Comparison of ENCODE assay signal across 24 mouse cellular contexts in the genomic region with DNA sequence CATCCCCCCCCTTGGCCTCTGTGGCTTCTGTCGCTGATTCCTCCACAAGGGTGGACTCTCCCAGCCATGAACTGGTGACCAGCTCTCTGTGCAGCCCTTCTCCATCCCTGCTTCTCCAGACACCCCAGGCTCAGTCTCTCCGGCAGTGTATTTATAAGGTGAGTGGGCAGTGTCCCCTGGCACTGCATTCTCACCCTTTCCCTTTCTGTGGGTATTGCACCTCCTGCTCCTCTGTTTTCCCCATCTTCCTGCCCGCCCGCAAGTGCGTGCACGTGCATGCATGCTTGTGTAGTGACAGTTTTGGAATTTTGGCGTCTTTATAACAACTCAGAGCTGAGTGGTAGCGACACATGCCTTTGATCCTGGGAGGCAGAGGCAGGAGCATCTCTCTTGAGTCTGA. TPM values are rescaled to one million over a fixed set of nuclear protein-coding genes. Genes with fewer than 3 reads are reported as not detected.
A peak's percentile ranks its signal among the peaks of the same experiment; 100 is the strongest.
DNase-seq lines count a peak whose midpoint lies in the region; ATAC-seq and TF ChIP-seq lines count a peak whose summit lies in the region.
"Had no signal": no experiment of that assay in that cellular context is flagged by ENCODE, and none has a peak within 500 bp of the region (broad histone marks: within the 10 kb centered on the region; RNA-seq: fewer than 3 reads in every experiment).

No protein-coding gene starts in this region.

- no peak overlapping the region for H3K4me3 ChIP-seq in liver, embryonic 12.5 days
- no peak overlapping the region for H3K4me3 ChIP-seq in liver, postnatal 0 days (ENCODE audit: low read depth, low read length)
- H3K4me3 ChIP-seq in E14TG2a.4 (replicated peaks; ENCODE audit: low read length) (peak overlapping the region; percentile 80), G1E (ENCODE audit: low read depth, low read length) (peak overlapping the region; percentile 8; the same call in 1 of the 2 replicates)
- H3K4me3 ChIP-seq: gastrocnemius, adult 2 months; heart, embryonic 13.5 days had no signal

- H3K27me3 ChIP-seq in liver, embryonic 12.5 days (replicated peaks), result no peaks in the 10 kb centered on the region
- no peaks in the 10 kb centered on the region for H3K27me3 ChIP-seq in liver, postnatal 0 days (ENCODE audit: insufficient read depth, low read length)
- H3K27me3 ChIP-seq in E14TG2a.4 (ENCODE audit: insufficient read depth, low read length) (no peaks in the 10 kb centered on the region), G1E (ENCODE audit: insufficient read depth, low read length) (no peaks in the 10 kb centered on the region)
- H3K27me3 ChIP-seq: heart, embryonic 13.5 days; Patski had no signal

- peaks cover 18% of the 10 kb centered on the region for H3K9me3 ChIP-seq in liver, embryonic 12.5 days (replicated peaks)
- no peaks in the 10 kb centered on the region for H3K9me3 ChIP-seq in liver, postnatal 0 days (ENCODE audit: low read length)
- H3K9me3 ChIP-seq in E14TG2a.4 (ENCODE audit: low read length), result no peaks in the 10 kb centered on the region
- peaks cover 19% of the 10 kb centered on the region for H3K9me3 ChIP-seq in G1E (replicated peaks)
- H3K9me3 ChIP-seq: heart, embryonic 13.5 days had no signal

- no peak for ATAC-seq in liver, embryonic 12.5 days
- ATAC-seq in liver, postnatal 0 days, result no peak
- no peak for ATAC-seq in G1E (ENCODE audit: extremely low read depth, insufficient number of reproducible peaks, low FRiP score, poor library complexity, severe bottlenecking)
- ATAC-seq: forebrain, embryonic 16.5 days; Patski had no signal

- H3K9ac ChIP-seq in liver, embryonic 12.5 days, result no peak overlapping the region
- H3K9ac ChIP-seq in liver, postnatal 0 days (replicated peaks), result no peak overlapping the region
- H3K9ac ChIP-seq: heart, embryonic 13.5 days had no signal

- 84% methylated on average over 8 of the region's 8 CpGs for WGBS in liver, embryonic 12.5 days (ENCODE audit: insufficient replicate concordance)
- 89% methylated on average over 8 of the region's 8 CpGs for WGBS in liver, postnatal 0 days (ENCODE audit: insufficient replicate concordance)

- peak; percentile 90 for DNase-seq in heart, adult 11 months
- no peak for DNase-seq in heart, postnatal 10 days
- DNase-seq in liver, postnatal 0 days, result no peak
- no peak for DNase-seq in G1E (ENCODE audit: low spot score)
- no peak for DNase-seq in testis, postnatal 10 days (ENCODE audit: low spot score)
- DNase-seq: adrenal gland, postnatal 10 days; gastrocnemius, adult 2 months; heart, postnatal 4 days; kidney, adult 8-10 months; kidney, postnatal 36 days; layer of hippocampus, adult 9-11 months; lung, adult 18-20 months; lung, postnatal 14 days; retina, postnatal 1 day; thymus, postnatal 36 days had no signal

- no peak for TF ChIP-seq CTCF in liver, postnatal 0 days (IDR thresholded peaks at IDR 0.05; ENCODE audit: low read depth)
- TF ChIP-seq CTCF in E14TG2a.4 (conservative IDR thresholded peaks at IDR 0.05; ENCODE audit: low read length) (no peak), G1E (IDR thresholded peaks at IDR 0.05; ENCODE audit: low read depth, low read length) (no peak)

- TF ChIP-seq EP300 in liver, postnatal 0 days (IDR thresholded peaks at IDR 0.05; ENCODE audit: low read depth), result no peak

- peaks cover 66% of the 10 kb centered on the region for H3K4me1 ChIP-seq in liver, embryonic 12.5 days
- peaks cover 32% of the 10 kb centered on the region for H3K4me1 ChIP-seq in liver, postnatal 0 days (ENCODE audit: insufficient read depth)
- H3K4me1 ChIP-seq in E14TG2a.4 (replicated peaks; ENCODE audit: low read depth, low read length) (peaks cover 77% of the 10 kb centered on the region), G1E (ENCODE audit: insufficient read depth, low read depth, low read length) (peaks cover 78% of the 10 kb centered on the region)

- 0 out of 2 replicates have a peak overlapping the region, but pooled peaks have one; percentile 7 for H3K27ac ChIP-seq in liver, embryonic 12.5 days
- no peak overlapping the region for H3K27ac ChIP-seq in liver, postnatal 0 days (ENCODE audit: low read depth)
- H3K27ac ChIP-seq: gastrocnemius, adult 2 months; heart, embryonic 13.5 days; stomach, postnatal 0 days had no signal

- H3K36me3 ChIP-seq in liver, embryonic 12.5 days, result peaks cover 68% of the 10 kb centered on the region
- H3K36me3 ChIP-seq in liver, postnatal 0 days (replicated peaks; ENCODE audit: insufficient read depth, low read length), result peaks cover 53% of the 10 kb centered on the region
- H3K36me3 ChIP-seq in E14TG2a.4 (ENCODE audit: insufficient read depth, low read length) (peaks cover 71% of the 10 kb centered on the region), G1E (replicated peaks) (peaks cover 73% of the 10 kb centered on the region)

- H3K4me2 ChIP-seq in liver, embryonic 12.5 days, result no peak overlapping the region
- no peak overlapping the region for H3K4me2 ChIP-seq in liver, postnatal 0 days (ENCODE audit: low read depth, low read length)
- H3K4me2 ChIP-seq: heart, embryonic 13.5 days had no signal

- intact Hi-C loops in heart, postnatal 10 days (cut with DNase I), result no loop called here

RNA-seq across cellular contexts. Expression of a gene that starts 1.8 kb away (rescaled TPM):
- total RNA-seq in heart, postnatal 10 days (2021), result 10 to 100 TPM; 85.4 to 98.6 TPM
- 29.4 and 30.1 TPM in 2 replicates for polyA plus RNA-seq in liver, embryonic 12.5 days (2016; fragmentation: Nextera tagmentation; extraction: Ambion mirVana)
- polyA plus RNA-seq in liver, postnatal 0 days (2015; fragmentation: Nextera tagmentation; extraction: Ambion mirVana), result 47.0 and 47.9 TPM in 2 replicates
- total RNA-seq in G1E (2014; fragmentation: Nextera tagmentation) (34.0 and 43.0 TPM in 2 replicates), G1E (2017) (17.0 and 18.5 TPM in 2 replicates)
- polyA plus RNA-seq in G1E (2012), result 142 and 157 TPM in 2 replicates

RNA-seq across cellular contexts. Expression of a gene that starts 1.8 kb away (rescaled TPM):
- 10 to 100 TPM; 29.4 to 33.0 TPM for total RNA-seq in heart, postnatal 10 days (2021)
- 13.6 and 14.8 TPM in 2 replicates for polyA plus RNA-seq in liver, embryonic 12.5 days (2016; fragmentation: Nextera tagmentation; extraction: Ambion mirVana)
- 7.1 and 7.9 TPM in 2 replicates for polyA plus RNA-seq in liver, postnatal 0 days (2015; fragmentation: Nextera tagmentation; extraction: Ambion mirVana)
- 9.5 and 15.8 TPM in 2 replicates for total RNA-seq in G1E (2014; fragmentation: Nextera tagmentation)
- 19.7 and 22.2 TPM in 2 replicates for total RNA-seq in G1E (2017)
- 41.9 and 42.1 TPM in 2 replicates for polyA plus RNA-seq in G1E (2012)

RNA-seq across cellular contexts. Expression of a gene that starts 4.7 kb away (rescaled TPM):
- total RNA-seq in heart, postnatal 10 days (2021), result 10 to 100 TPM; 16.9 to 18.3 TPM
- polyA plus RNA-seq in liver, embryonic 12.5 days (2016; fragmentation: Nextera tagmentation; extraction: Ambion mirVana), result 33.4 and 37.1 TPM in 2 replicates
- polyA plus RNA-seq in liver, postnatal 0 days (2015; fragmentation: Nextera tagmentation; extraction: Ambion mirVana), result 12.6 and 13.0 TPM in 2 replicates
- total RNA-seq in G1E (2014; fragmentation: Nextera tagmentation), result 72.7 and 73.2 TPM in 2 replicates
- total RNA-seq in G1E (2017), result 33.0 and 46.3 TPM in 2 replicates
- 58.8 and 67.4 TPM in 2 replicates for polyA plus RNA-seq in G1E (2012)

RNA-seq across cellular contexts. Expression of a gene that starts 9.0 kb away (rescaled TPM):
- not detected for total RNA-seq in heart, postnatal 10 days (2021)
- polyA plus RNA-seq in liver, embryonic 12.5 days (2016; fragmentation: Nextera tagmentation; extraction: Ambion mirVana), result 0.51 and 0.78 TPM in 2 replicates
- 0.41 and 0.54 TPM in 2 replicates for polyA plus RNA-seq in liver, postnatal 0 days (2015; fragmentation: Nextera tagmentation; extraction: Ambion mirVana)
- total RNA-seq in G1E (2014; fragmentation: Nextera tagmentation) (not detected in 2 replicates), G1E (2017) (not detected in 2 replicates)
- 0.13 TPM in 1 of 2 replicates, not detected in the other for polyA plus RNA-seq in G1E (2012)
- total RNA-seq: adrenal gland, postnatal 10 days; gastrocnemius, adult 2 months; heart, postnatal 4 days; megakaryocyte-erythroid progenitor cell, adult 5-6 weeks had no signal
- polyA plus RNA-seq: embryonic facial prominence, embryonic 14.5 days; neural tube, embryonic 11.5 days; Patski had no signal

RNA-seq across cellular contexts. Expression of a gene that starts 15.4 kb away (rescaled TPM):
- total RNA-seq in heart, postnatal 10 days (2021), result 10 to 100 TPM; 54.8 to 57.9 TPM
- polyA plus RNA-seq in liver, embryonic 12.5 days (2016; fragmentation: Nextera tagmentation; extraction: Ambion mirVana), result 17.3 and 18.4 TPM in 2 replicates
- 6.8 and 7.4 TPM in 2 replicates for polyA plus RNA-seq in liver, postnatal 0 days (2015; fragmentation: Nextera tagmentation; extraction: Ambion mirVana)
- total RNA-seq in G1E (2014; fragmentation: Nextera tagmentation), result 27.0 and 32.9 TPM in 2 replicates
- total RNA-seq in G1E (2017), result 35.5 and 38.9 TPM in 2 replicates
- 145 and 166 TPM in 2 replicates for polyA plus RNA-seq in G1E (2012)

Comparison
In these comparisons a context has a peak if more than half of its experiments do, and no peak if none do; other contexts are left out.
1. H3K4me3 ChIP-seq: peak in E14TG2a.4 (single experiment) and G1E (single experiment); none in liver, embryonic 12.5 days (single experiment) and liver, postnatal 0 days (single experiment).